Mouse (Mus musculus): ENCODE results near the gene Olfr916.

Olfr916 gene

DNA sequence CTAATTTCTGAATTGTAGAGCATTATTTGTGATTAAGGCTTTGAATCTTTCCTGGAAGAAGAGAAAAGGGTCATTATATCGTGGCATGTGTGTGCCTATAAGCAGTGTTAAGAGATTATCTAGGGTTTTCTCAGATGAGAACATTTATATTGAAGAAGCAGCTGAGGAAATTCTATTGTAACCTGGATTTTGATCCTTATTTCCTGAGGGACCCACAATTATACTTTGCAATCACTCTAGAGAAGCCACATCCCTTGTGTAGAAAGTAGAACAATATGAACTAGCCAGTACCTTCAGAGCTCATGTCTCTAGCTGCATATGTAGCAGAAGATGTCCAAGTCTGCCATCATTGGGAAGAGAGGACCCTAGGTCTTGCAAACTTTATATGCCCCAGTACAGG, at the start of gene Olfr916:
Gene Olfr916 (minus strand): TSS at position 101 of the 400 bp plus-strand sequence.
- DNase-seq (ENCODE audit: low spot score in 2 of 2): no peak

- DNase-seq (ENCODE audit: low spot score in 2 of 2): no peak
Measured at GRCm38 (mm10) chr9:38674501-38674900, 14.8 kb upstream of the Olfr916 start, which contains the start of gene Olfr918. Gene Olfr918, minus strand, starts transcription at chr9:38674601.

DNA sequence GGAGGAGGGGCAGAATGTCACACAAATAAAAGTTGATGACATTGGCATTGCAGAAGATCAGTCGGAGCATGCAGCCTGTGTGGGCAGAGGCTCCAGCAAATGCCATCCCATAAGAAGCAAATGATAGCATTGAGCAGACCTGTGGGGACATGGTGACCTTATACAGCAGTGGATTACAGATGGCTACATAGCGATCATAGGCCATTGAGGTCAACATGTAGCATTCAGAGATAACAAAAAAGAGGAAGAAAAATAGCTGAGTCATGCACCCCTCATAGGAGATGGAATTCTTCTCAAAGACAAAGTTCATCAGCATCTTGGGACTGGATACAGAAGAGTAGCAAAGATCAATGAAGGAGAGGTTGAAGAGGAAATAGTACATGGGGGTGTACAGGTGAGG, 13.2 kb upstream of the Olfr916 start:
- no peak for DNase-seq (ENCODE audit: low spot score in 2 of 2)

DNA sequence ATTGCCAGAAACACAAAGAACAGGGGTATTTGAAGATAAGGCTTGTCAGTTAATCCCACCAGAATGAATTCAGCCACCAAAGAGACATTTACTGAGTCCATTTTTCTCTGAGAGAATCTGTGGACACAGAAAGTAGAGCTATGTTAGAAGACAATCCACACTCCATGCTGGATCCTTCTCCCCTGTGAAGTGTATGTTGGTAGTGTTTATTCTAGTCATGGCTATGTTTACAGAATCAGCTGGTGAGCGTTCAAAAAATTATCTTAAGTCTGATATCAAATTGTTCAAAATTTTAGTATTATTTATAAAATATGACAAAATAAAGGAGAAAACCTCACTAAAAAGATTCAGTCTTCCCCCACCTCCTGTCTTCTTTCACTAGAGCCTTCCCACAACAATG, 6.1 kb upstream of the Olfr916 start, which contains the start of gene Olfr917:
Gene Olfr917 (minus strand): TSS at position 101 of the 400 bp plus-strand sequence.
- no peak for DNase-seq (ENCODE audit: low spot score in 2 of 2)

- no peak for DNase-seq (ENCODE audit: low spot score in 2 of 2)
Measured at GRCm38 (mm10) chr9:38632406-38632805, 27.3 kb downstream of the Olfr916 start.
